Mouse (Mus musculus): ENCODE measurements around the gene Gm7579.
"Not testable (repeated sequence)": the region's sequence is repeated elsewhere in the genome, so short reads cannot be mapped to it uniquely, and the experiment has no call there.

GRCm38 (mm10) chr7:142258254-142258653, 46.6 kb downstream of the Gm7579 start, which contains the start of gene Gm2431:
- not testable (repeated sequence) for TF ChIP-seq CTCF (IDR thresholded peaks at IDR 0.05; ENCODE audit: borderline replicate concordance, extremely low read depth, insufficient read depth, insufficient read length); POLR2A (IDR thresholded peaks at IDR 0.05; ENCODE audit: borderline replicate concordance, extremely low read depth, insufficient read depth, insufficient read length, poor library complexity, severe bottlenecking)

Measured in brain, embryonic 14.5 days (tissue).